Mouse (Mus musculus): ENCODE data around the gene Fmod. TPM values are rescaled to one million over a fixed set of nuclear protein-coding genes. Genes with fewer than 3 reads are reported as not detected.

The Fmod gene
- polyA plus RNA-seq, 2 experiments = 1.1 TPM

DNA sequence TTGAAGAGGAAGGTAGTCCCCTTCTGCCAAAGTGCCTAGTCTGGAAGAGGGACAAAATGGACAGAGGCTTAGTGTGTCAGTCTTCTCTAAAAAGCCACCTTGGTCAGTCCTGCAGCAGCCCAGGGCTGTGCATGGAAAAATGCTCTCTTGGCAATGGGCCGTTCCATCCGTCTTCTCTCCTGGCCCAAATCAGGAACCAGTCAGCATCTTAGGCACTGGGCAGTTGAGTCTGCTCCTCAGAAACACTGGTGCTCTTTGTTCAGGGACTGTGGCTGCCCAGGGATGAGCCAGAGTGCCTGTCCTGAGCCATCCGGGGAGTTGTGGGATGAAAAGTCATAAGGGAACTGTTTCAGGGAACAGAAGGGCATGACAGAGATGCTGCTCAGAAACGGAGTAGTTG lies 1.3 kb downstream of the Fmod start:
- no peak for TF ChIP-seq EP300 (IDR thresholded peaks at IDR 0.05; ENCODE audit: low read depth)
- TF ChIP-seq CTCF (IDR thresholded peaks at IDR 0.05; ENCODE audit: low read depth) = no peak
- Histone ChIP-seq H3K27me3 (ENCODE audit: control insufficient read depth, insufficient read depth, low read length) (no peaks in the 10 kb centered on the region), H3K4me1 (replicated peaks; ENCODE audit: control insufficient read depth in 2 of 2, insufficient read depth in 2 of 2, low read length in 1 of 2) (no peaks in the 10 kb centered on the region), H3K36me3 (replicated peaks; ENCODE audit: control insufficient read depth, insufficient read depth, low read depth) (no peaks in the 10 kb centered on the region), H3K4me2 (ENCODE audit: low read depth) (no peak overlapping the region), H3K9me3 (ENCODE audit: control insufficient read depth, low read length) (no peaks in the 10 kb centered on the region), H3K9ac (replicated peaks) (no peak overlapping the region), H3K27ac (no peak overlapping the region), H3K4me3 (ENCODE audit: insufficient read depth in 1 of 2, low read depth in 2 of 2, low read length in 2 of 2) (no peak overlapping the region)
- DNase-seq (ENCODE audit: low read depth in 3 of 3, low spot score in 3 of 3) = no peak
- WGBS (ENCODE audit: insufficient replicate concordance) = 64% methylated on average over 4 of the region's 4 CpGs
- ATAC-seq (ENCODE audit: insufficient read depth) = no peak

DNA sequence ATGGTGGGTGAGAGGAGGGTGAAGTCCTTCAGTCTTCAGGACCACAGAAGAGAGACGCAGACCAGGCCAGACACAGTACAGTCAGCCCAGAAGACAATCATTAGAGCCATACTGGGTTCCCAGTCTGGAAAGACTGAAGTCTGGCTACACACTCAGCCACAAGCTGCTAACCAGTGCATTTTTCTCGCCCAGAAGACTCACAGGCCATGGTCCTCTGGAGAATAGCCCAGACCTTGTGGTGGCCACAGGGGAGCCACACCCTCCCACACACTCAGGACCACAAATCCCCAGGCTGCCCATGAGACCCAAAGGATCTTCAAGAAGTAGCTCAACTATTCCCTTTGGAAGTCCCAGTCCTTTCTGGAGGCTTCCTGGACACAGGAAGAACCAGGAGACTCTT lies 2.3 kb downstream of the Fmod start:
- Histone ChIP-seq H3K9me3 (ENCODE audit: control insufficient read depth, low read length) (no peaks in the 10 kb centered on the region), H3K4me2 (ENCODE audit: low read depth) (no peak overlapping the region), H3K27ac (no peak overlapping the region), H3K27me3 (ENCODE audit: control insufficient read depth, insufficient read depth, low read length) (no peaks in the 10 kb centered on the region), H3K36me3 (replicated peaks; ENCODE audit: control insufficient read depth, insufficient read depth, low read depth) (no peaks in the 10 kb centered on the region), H3K9ac (replicated peaks) (no peak overlapping the region), H3K4me1 (replicated peaks; ENCODE audit: control insufficient read depth in 2 of 2, insufficient read depth in 2 of 2, low read length in 1 of 2) (no peaks in the 10 kb centered on the region), H3K4me3 (ENCODE audit: insufficient read depth in 1 of 2, low read depth in 2 of 2, low read length in 2 of 2) (no peak overlapping the region)
- WGBS (ENCODE audit: insufficient replicate concordance) = 57% methylated on average over 2 of the region's 2 CpGs
- no peak for DNase-seq (ENCODE audit: low read depth in 3 of 3, low spot score in 3 of 3)
- TF ChIP-seq CTCF (IDR thresholded peaks at IDR 0.05; ENCODE audit: low read depth) = no peak
- TF ChIP-seq EP300 (IDR thresholded peaks at IDR 0.05; ENCODE audit: low read depth) = no peak
- ATAC-seq (ENCODE audit: insufficient read depth) = no peak

DNA sequence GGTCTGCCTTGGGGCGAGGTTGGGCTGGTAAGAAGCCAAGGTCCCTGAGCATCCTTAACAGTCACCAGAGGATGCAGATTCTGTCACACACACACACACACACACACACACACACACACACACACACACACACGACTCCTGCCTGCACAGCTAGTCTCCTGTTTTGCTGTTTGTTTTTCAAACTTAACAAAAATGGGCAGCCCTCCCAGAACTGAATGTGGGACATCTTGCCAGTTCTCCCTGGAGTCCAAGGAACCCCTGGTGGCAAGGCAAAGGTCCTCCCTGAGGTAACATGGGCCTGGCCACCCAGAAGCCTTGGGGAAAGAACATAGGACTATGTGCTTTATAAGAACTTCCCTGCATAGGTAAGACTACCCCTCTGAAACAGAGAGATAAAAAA lies 4.8 kb downstream of the Fmod start:
- no peak overlapping the region for H3K4me2 ChIP-seq (ENCODE audit: low read depth)
- no peak overlapping the region for H3K4me3 ChIP-seq (ENCODE audit: insufficient read depth in 1 of 2, low read depth in 2 of 2, low read length in 2 of 2)
- H3K27me3 ChIP-seq (ENCODE audit: control insufficient read depth, insufficient read depth, low read length) = no peaks in the 10 kb centered on the region
- H3K4me1 ChIP-seq (replicated peaks; ENCODE audit: control insufficient read depth in 2 of 2, insufficient read depth in 2 of 2, low read length in 1 of 2) = no peaks in the 10 kb centered on the region
- DNase-seq (ENCODE audit: low read depth in 3 of 3, low spot score in 3 of 3) (no peak), ATAC-seq (ENCODE audit: insufficient read depth) (no peak)
- TF ChIP-seq CTCF (IDR thresholded peaks at IDR 0.05; ENCODE audit: low read depth) = no peak
- no peak for TF ChIP-seq EP300 (IDR thresholded peaks at IDR 0.05; ENCODE audit: low read depth)
- H3K9me3 ChIP-seq (ENCODE audit: control insufficient read depth, low read length) = no peaks in the 10 kb centered on the region
- 37% methylated on average over 2 of the region's 2 CpGs for WGBS (ENCODE audit: insufficient replicate concordance)
- no peak overlapping the region for H3K27ac ChIP-seq
- no peak overlapping the region for H3K9ac ChIP-seq (replicated peaks)
- H3K36me3 ChIP-seq (replicated peaks; ENCODE audit: control insufficient read depth, insufficient read depth, low read depth) = no peaks in the 10 kb centered on the region

DNA sequence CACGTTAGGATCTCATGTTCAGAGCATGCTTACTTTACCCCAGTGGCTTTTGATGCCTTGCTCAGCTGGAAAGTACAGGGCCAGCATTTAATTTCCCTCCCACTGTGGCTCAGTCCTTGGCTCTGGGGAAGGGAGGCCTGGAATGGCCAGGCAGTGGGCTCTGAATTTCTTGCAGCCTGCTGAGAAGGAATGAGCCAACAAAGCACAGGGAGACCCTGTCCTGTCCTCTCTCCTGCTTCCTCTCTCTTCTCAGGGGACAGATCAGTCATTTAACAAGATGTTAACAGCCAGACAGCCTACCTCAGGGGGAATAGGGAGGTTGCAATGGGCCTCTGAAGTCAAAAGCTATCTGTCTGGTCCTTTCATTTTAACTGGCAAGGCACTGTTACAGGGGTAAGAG lies 5.3 kb downstream of the Fmod start:
- no peaks in the 10 kb centered on the region for H3K27me3 ChIP-seq (ENCODE audit: control insufficient read depth, insufficient read depth, low read length)
- TF ChIP-seq CTCF (IDR thresholded peaks at IDR 0.05; ENCODE audit: low read depth) = no peak
- no peak for TF ChIP-seq EP300 (IDR thresholded peaks at IDR 0.05; ENCODE audit: low read depth)
- no peak overlapping the region for H3K9ac ChIP-seq (replicated peaks)
- no peaks in the 10 kb centered on the region for H3K4me1 ChIP-seq (replicated peaks; ENCODE audit: control insufficient read depth in 2 of 2, insufficient read depth in 2 of 2, low read length in 1 of 2)
- no peaks in the 10 kb centered on the region for H3K36me3 ChIP-seq (replicated peaks; ENCODE audit: control insufficient read depth, insufficient read depth, low read depth)
- WGBS (ENCODE audit: insufficient replicate concordance) = 30% methylated on average over 1 of the region's 1 CpGs
- no peak overlapping the region for H3K27ac ChIP-seq
- no peak overlapping the region for H3K4me2 ChIP-seq (ENCODE audit: low read depth)
- no peaks in the 10 kb centered on the region for H3K9me3 ChIP-seq (ENCODE audit: control insufficient read depth, low read length)
- DNase-seq (ENCODE audit: low read depth in 3 of 3, low spot score in 3 of 3) (no peak), ATAC-seq (ENCODE audit: insufficient read depth) (no peak)
- H3K4me3 ChIP-seq (ENCODE audit: insufficient read depth in 1 of 2, low read depth in 2 of 2, low read length in 2 of 2) = no peak overlapping the region

DNA sequence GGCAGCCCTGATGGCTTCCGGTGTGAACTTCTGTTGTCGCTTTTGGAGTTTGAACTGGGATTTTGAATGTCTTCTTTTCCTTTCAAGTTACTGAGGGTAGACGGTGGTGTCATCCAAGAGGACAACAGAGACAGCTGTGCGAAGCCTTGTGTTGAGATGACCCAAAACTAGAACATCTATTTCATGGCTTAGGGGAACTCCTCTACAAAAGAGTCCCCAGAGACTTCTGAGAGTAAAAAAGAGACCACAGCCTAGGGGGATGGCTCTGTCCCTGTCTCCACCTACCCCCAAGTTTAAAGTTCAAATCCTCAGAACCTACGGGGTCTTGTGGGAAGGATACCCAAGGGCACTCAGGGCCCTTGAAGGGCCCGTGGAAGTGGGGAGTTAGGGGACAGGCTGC lies 7.8 kb downstream of the Fmod start:
- H3K9me3 ChIP-seq (ENCODE audit: control insufficient read depth, low read length) = no peaks in the 10 kb centered on the region
- H3K4me3 ChIP-seq (ENCODE audit: insufficient read depth in 1 of 2, low read depth in 2 of 2, low read length in 2 of 2) = no peak overlapping the region
- DNase-seq (ENCODE audit: low read depth in 3 of 3, low spot score in 3 of 3) (no peak), ATAC-seq (ENCODE audit: insufficient read depth) (no peak)
- no peak overlapping the region for H3K9ac ChIP-seq (replicated peaks)
- 74% methylated on average over 6 of the region's 6 CpGs for WGBS (ENCODE audit: insufficient replicate concordance)
- H3K27me3 ChIP-seq (ENCODE audit: control insufficient read depth, insufficient read depth, low read length) = no peaks in the 10 kb centered on the region
- H3K4me1 ChIP-seq (replicated peaks; ENCODE audit: control insufficient read depth in 2 of 2, insufficient read depth in 2 of 2, low read length in 1 of 2) = no peaks in the 10 kb centered on the region
- no peak overlapping the region for H3K4me2 ChIP-seq (ENCODE audit: low read depth)
- H3K27ac ChIP-seq = no peak overlapping the region
- no peak for TF ChIP-seq CTCF (IDR thresholded peaks at IDR 0.05; ENCODE audit: low read depth)
- TF ChIP-seq EP300 (IDR thresholded peaks at IDR 0.05; ENCODE audit: low read depth) = no peak
- H3K36me3 ChIP-seq (replicated peaks; ENCODE audit: control insufficient read depth, insufficient read depth, low read depth) = no peaks in the 10 kb centered on the region

Measured in liver, embryonic 14.5 days (tissue).